ENCODE assay signal across 8 mouse cellular contexts in genomic region chr11:114866486-114867360, GRCm38 (mm10). TPM values are rescaled to one million over a fixed set of nuclear protein-coding genes. Genes with fewer than 3 reads are reported as not detected.
DNase-seq lines count a peak whose midpoint lies in the region; ATAC-seq and TF ChIP-seq lines count a peak whose summit lies in the region.

No protein-coding gene starts in this region.

- TF ChIP-seq POLR2A in spleen, adult 2 months (IDR thresholded peaks at IDR 0.05; ENCODE audit: low read depth, low read length) = no peak

- no peaks in the 10 kb centered on the region for H3K9me3 ChIP-seq in kidney, postnatal 0 days (replicated peaks; ENCODE audit: low read length)

- H3K27ac ChIP-seq in spleen, adult 2 months (ENCODE audit: insufficient read depth, low read length) = peak overlapping the region; percentile 61
- peak overlapping the region; percentile 80 for H3K27ac ChIP-seq in kidney, postnatal 0 days
- H3K27ac ChIP-seq in layer of hippocampus, adult 2 months = no peak overlapping the region

- 74% methylated on average over 10 of the region's 10 CpGs for WGBS in spleen, adult 2 months
- 11% methylated on average over 10 of the region's 10 CpGs for WGBS in kidney, postnatal 0 days

- H3K4me1 ChIP-seq in spleen, adult 2 months (ENCODE audit: control insufficient read depth, insufficient read depth, insufficient read length) = peaks cover 2% of the 10 kb centered on the region; the same call in 1 of the 2 replicates
- H3K4me1 ChIP-seq in kidney, postnatal 0 days (replicated peaks; ENCODE audit: insufficient read depth, low read length) = peaks cover 28% of the 10 kb centered on the region

- H3K4me3 ChIP-seq in spleen, adult 2 months (ENCODE audit: extremely low read depth, insufficient read depth, insufficient read length) = no peak overlapping the region
- H3K4me3 ChIP-seq in kidney, postnatal 0 days (replicated peaks; ENCODE audit: low read depth, low read length) = no peak overlapping the region
- H3K4me3 ChIP-seq in layer of hippocampus, adult 2 months = no peak overlapping the region

- H3K36me3 ChIP-seq in spleen, adult 2 months (ENCODE audit: control insufficient read depth, insufficient read depth, low read length) = no peaks in the 10 kb centered on the region
- H3K36me3 ChIP-seq in kidney, postnatal 0 days (ENCODE audit: insufficient read depth, low read length) = peaks cover 34% of the 10 kb centered on the region

- no peak for TF ChIP-seq CTCF in spleen, adult 2 months (IDR thresholded peaks at IDR 0.05; ENCODE audit: extremely low read depth, insufficient read depth, insufficient read length, insufficient replicate concordance)
- TF ChIP-seq CTCF in kidney, postnatal 0 days (IDR thresholded peaks at IDR 0.05; ENCODE audit: low read depth) = no peak
- no peak for TF ChIP-seq CTCF in layer of hippocampus, adult 2 months (conservative IDR thresholded peaks at IDR 0.05)

- peak; percentile 40 for ATAC-seq in kidney, postnatal 0 days (replicated peaks; ENCODE audit: low FRiP score, low read depth)

- DNase-seq in spleen, adult 2 months (ENCODE audit: low read depth in 1 of 2, low spot score in 2 of 2) = no peak
- no peak for DNase-seq in spleen, adult 18-20 months
- DNase-seq in heart, adult 8-10 months (ENCODE audit: low spot score) = peak; percentile 56
- peak; percentile 69 for DNase-seq in kidney, postnatal 0 days (ENCODE audit: low spot score)
- peak; percentile 85 for DNase-seq in skeletal muscle tissue, adult 2 months (ENCODE audit: low read depth, low spot score)
- DNase-seq in right cerebral cortex, postnatal 4 days = no peak
- no peak for DNase-seq in layer of hippocampus, adult 2 months (ENCODE audit: low spot score in 2 of 2)
- DNase-seq in thymus, postnatal 4 days = no peak

- peak overlapping the region; percentile 43; the same call in 1 of the 2 replicates for H3K9ac ChIP-seq in kidney, postnatal 0 days (ENCODE audit: low read depth, low read length)

- peak overlapping the region; percentile 13; the same call in 1 of the 2 replicates for H3K4me2 ChIP-seq in kidney, postnatal 0 days (ENCODE audit: low read length)

- H3K27me3 ChIP-seq in spleen, adult 2 months (ENCODE audit: control insufficient read depth, insufficient read depth, low read length) = no peaks in the 10 kb centered on the region
- no peaks in the 10 kb centered on the region for H3K27me3 ChIP-seq in kidney, postnatal 0 days (ENCODE audit: insufficient read depth, low read length)

RNA-seq across cellular contexts. Expression of gene Gprc5c, which starts 15.8 kb away (rescaled TPM):
- polyA plus RNA-seq in spleen, adult 2 months (2012; rRNA removed) = 9.3 and 9.5 TPM in 2 replicates
- total RNA-seq in heart, adult 8-10 months (2022) = 1 to 10 TPM; 7.3 to 9.6 (median 9.1) TPM
- polyA plus RNA-seq in kidney, postnatal 0 days (2015; fragmentation: Nextera tagmentation; extraction: Ambion mirVana) = 118 and 131 TPM in 2 replicates
- 1 to 10 TPM; 4.7 to 5.4 TPM for total RNA-seq in layer of hippocampus, adult 2 months (2021)

RNA-seq across cellular contexts. Expression of gene Cd300a, which starts 23.1 kb away (rescaled TPM):
- polyA plus RNA-seq in spleen, adult 2 months (2012; rRNA removed) = 11.6 and 12.5 TPM in 2 replicates
- 1 to 10 TPM in 1 of 4 experiments, under 1 TPM in 3; 0.38 to 1.6 (median 0.86) TPM for total RNA-seq in heart, adult 8-10 months (2022)
- 1.5 and 1.7 TPM in 2 replicates for polyA plus RNA-seq in kidney, postnatal 0 days (2015; fragmentation: Nextera tagmentation; extraction: Ambion mirVana)
- total RNA-seq in layer of hippocampus, adult 2 months (2021) = under 1 TPM; 0.36 to 0.42 TPM

Comparison
In these comparisons a context has a peak if more than half of its experiments do, and no peak if none do; other contexts are left out.
1. DNase-seq: peak in heart, adult 8-10 months (single experiment), kidney, postnatal 0 days (single experiment) and skeletal muscle tissue, adult 2 months (single experiment); none in spleen, adult 2 months (0 of 2), spleen, adult 18-20 months (0 of 2), right cerebral cortex, postnatal 4 days (single experiment), layer of hippocampus, adult 2 months (0 of 2) and thymus, postnatal 4 days (single experiment).